Mouse (Mus musculus) liver, embryonic 13.5 days (tissue): ENCODE data around the gene Lsm3. TPM values are rescaled to one million over a fixed set of nuclear protein-coding genes. Genes with fewer than 3 reads are reported as not detected.

Experiments used
- ATAC-seq: fragments of 200-750 bp; cut with Nextera tagmentation; 2 replicates; pipeline ENCODE4 v1.8.0; 2017; ENCODE audit warnings: low read depth, mild to moderate bottlenecking, moderate number of reproducible peaks, moderate library complexity
- DNase-seq: peaks from one replicate; pipeline ENCODE4 v3.0.0; 2022
- H3K27ac ChIP-seq: fragments of 300-500 bp; sonication (generic); 2 replicates; pipeline ENCODE4 v1.5.1; 2015; ENCODE audit warnings: moderate library complexity, mild to moderate bottlenecking, inconsistent platforms
- H3K27me3 ChIP-seq: fragments of 300-500 bp; sonication (generic); 2 replicates; pipeline ENCODE4 v1.6.1; 2015; ENCODE audit warnings: mild to moderate bottlenecking, inconsistent platforms
- H3K36me3 ChIP-seq: fragments of 300-500 bp; sonication (generic); 2 replicates; pipeline ENCODE4 v1.6.1; 2015; ENCODE audit warnings: mild to moderate bottlenecking, inconsistent platforms
- H3K4me1 ChIP-seq: fragments of 300-500 bp; sonication (generic); replicated peaks from 2 replicates; pipeline ENCODE4 v1.6.1; 2015; ENCODE audit warnings: inconsistent platforms
- H3K4me2 ChIP-seq: fragments of 300-500 bp; sonication (generic); 2 replicates; pipeline ENCODE4 v1.6.1; 2015; ENCODE audit warnings: inconsistent platforms, mild to moderate bottlenecking, moderate library complexity
- H3K4me3 ChIP-seq: fragments of 300-500 bp; sonication (generic); replicated peaks from 2 replicates; pipeline ENCODE4 v1.5.1; 2015; ENCODE audit warnings: mild to moderate bottlenecking, inconsistent platforms
- H3K9ac ChIP-seq: fragments of 300-500 bp; sonication (generic); 2 replicates; pipeline ENCODE4 v1.6.1; 2015; ENCODE audit warnings: mild to moderate bottlenecking, inconsistent platforms
- H3K9me3 ChIP-seq: fragments of 300-500 bp; sonication (generic); replicated peaks from 2 replicates; pipeline ENCODE4 v1.6.1; 2016; ENCODE audit warnings: inconsistent platforms
- WGBS: fragments of 180-500 bp; shearing (Covaris S2); methylation state at CpG from one replicate; pipeline ENCODE4 v1.1.7; 2015; ENCODE audit not compliant: insufficient replicate concordance; 5-methylcytosine and 5-hydroxymethylcytosine counted together
- polyA plus RNA-seq: library from polyadenylated mRNA; unstranded; fragments of >200 nt; fragmentation: Nextera tagmentation; extraction: Ambion mirVana; gene quantifications from 2 replicates; pipeline ENCODE4 v1.2.1, GENCODE M21; 2015

The Lsm3 gene
- polyA plus RNA-seq, 1 experiment from 2014 or later = 175 TPM

DNA sequence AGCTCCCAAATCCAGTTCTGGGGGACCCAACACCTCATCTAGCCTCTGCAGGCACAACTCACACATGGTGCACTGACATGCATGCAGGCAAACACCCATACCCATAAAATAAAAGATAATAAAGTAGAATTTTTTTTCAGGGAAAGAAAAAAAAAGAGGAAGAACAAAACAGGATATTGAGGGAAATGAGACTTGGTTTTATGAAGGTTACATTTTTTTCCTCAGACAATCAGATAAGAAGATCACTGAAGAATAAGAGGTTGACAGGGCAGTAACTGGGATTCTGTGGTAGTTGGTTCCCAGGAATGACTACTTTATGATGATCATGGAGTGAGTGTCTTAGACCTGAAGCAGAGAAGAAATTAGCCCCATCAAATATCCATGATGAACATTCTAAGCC is 1.6 kb upstream of the Lsm3 start:
- peak overlapping the region; percentile 96 for H3K4me2 ChIP-seq

DNA sequence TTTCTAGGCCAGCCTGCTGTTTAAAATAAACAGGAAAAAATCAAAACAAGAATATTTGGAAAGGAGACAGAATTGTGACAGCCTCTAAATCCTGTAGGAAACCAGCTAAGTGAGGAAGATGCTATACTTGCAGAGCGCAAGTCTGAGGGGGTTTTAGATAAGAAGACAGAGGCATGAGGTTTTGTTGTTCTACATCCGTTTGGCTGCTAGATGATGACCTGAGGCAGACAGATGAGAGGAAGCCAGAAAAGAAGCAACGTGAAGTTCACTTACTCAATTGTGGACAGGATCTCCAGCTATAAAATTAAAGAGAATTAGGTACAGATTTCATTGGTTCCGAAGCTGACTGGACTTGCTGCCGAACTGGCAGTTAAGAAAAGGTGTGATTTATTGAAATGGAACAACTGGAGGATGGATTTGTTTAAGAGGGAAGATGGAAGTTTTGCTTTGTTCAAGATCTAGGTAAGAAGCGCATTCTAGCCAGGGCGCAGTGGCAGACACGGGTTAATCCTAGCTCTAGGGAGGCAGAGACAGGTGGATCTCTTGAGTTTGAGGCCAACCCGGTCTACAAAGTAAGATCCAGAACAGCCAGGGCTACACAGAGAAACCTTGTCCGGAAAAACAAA is 878 bp upstream of the Lsm3 start:
- 15% methylated on average over 10 of the region's 10 CpGs for WGBS
- Histone ChIP-seq H3K4me3 (peak overlapping the region; percentile 78), H3K4me2 (peak overlapping the region; percentile 96), H3K4me1 (peaks cover 40% of the 10 kb centered on the region), H3K27me3 (no peaks in the 10 kb centered on the region), H3K9ac (peak overlapping the region; percentile 80), H3K27ac (peak overlapping the region; percentile 23; the same call in 1 of the 2 replicates), H3K36me3 (peaks cover 27% of the 10 kb centered on the region), H3K9me3 (no peaks in the 10 kb centered on the region)
- DNase-seq (no peak), ATAC-seq (no peak)

More for the DNA sequence above, 1.6 kb upstream of the Lsm3 start:
- peaks cover 20% of the 10 kb centered on the region for H3K36me3 ChIP-seq
- ATAC-seq = no peak
- no peaks in the 10 kb centered on the region for H3K27me3 ChIP-seq
- no peaks in the 10 kb centered on the region for H3K9me3 ChIP-seq
- H3K4me1 ChIP-seq = peaks cover 40% of the 10 kb centered on the region
- no peak overlapping the region for H3K27ac ChIP-seq
- DNase-seq = no peak
- no peak overlapping the region for H3K4me3 ChIP-seq
- no peak overlapping the region for H3K9ac ChIP-seq

DNA sequence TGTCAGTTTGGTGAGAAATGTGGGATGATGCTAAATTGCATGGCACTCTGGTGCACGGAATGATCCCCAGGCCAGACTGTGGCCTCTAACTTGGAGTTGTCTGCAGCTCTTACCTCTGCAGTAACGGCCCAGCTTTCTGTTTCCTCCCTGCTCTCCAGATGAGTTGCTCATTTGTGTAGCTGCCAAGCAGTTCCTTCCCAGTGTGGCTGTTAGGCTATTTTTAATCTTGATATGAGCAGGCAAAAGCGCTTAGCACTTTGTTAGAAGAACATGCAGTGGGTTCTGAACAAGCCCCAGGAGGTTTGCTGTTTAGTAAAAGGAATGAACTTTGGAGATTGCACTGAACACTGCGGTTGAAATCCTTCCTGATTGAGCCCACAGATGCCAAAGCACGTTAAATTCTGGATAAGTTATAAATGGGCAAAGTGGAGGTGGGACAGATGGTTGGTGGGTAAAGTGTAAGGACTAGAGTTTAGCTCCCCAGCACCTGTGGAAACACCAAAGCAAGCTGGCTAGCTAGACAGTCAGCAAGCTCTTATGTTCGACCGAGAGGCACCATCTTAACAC is 2.8 kb downstream of the Lsm3 start:
- Histone ChIP-seq H3K27ac (no peak overlapping the region), H3K4me2 (no peak overlapping the region), H3K27me3 (no peaks in the 10 kb centered on the region), H3K4me1 (peaks cover 40% of the 10 kb centered on the region), H3K4me3 (no peak overlapping the region), H3K36me3 (peaks cover 64% of the 10 kb centered on the region), H3K9me3 (no peaks in the 10 kb centered on the region), H3K9ac (no peak overlapping the region)
- ATAC-seq (no peak), DNase-seq (no peak)
- 78% methylated on average over 7 of the region's 7 CpGs for WGBS

DNA sequence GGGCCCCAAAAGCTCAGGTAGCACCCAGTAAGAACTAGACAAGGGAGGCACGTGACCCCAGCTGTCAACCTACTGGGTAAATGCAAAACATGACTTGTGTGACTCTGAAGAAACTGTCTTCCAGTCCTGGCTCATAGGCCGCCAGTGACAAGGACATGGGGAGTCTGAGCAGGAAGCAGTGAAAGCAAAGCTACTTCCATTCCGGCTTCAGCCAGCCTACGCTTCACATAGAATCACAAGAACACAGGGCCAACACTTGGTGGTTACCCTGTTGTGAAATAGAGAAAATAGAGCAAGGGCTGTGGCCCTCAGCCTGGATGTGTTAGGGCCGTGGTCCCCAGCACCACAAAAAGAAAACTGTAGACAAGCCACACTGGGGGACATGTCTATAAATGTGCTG is 7.1 kb downstream of the Lsm3 start:
- WGBS = 84% methylated on average over 5 of the region's 5 CpGs
- ATAC-seq = no peak
- H3K36me3 ChIP-seq = peaks cover 74% of the 10 kb centered on the region

DNA sequence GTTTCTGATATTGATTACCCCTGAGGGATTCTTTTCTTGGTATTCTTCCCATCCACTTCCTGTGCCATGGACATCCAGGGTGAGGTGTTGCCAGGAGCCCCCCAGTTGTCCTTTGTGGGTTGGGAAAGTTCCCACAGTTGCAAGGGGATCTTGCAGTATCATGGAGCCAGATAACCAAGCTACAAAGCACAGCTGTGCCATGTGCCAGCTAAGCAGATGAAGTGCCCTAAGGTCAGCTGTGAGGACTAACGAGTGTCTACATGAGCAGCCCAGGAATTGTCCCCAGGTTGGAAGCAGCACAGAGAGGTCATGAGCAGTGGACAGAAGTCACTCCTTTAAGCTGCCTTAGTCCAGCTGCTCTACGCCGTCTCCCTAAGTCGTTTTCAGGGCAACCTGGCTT is 9.8 kb downstream of the Lsm3 start:
- DNase-seq (no peak), ATAC-seq (no peak)
- Histone ChIP-seq H3K27me3 (no peaks in the 10 kb centered on the region), H3K4me2 (no peak overlapping the region), H3K9me3 (no peaks in the 10 kb centered on the region), H3K4me1 (no peaks in the 10 kb centered on the region), H3K36me3 (peaks cover 53% of the 10 kb centered on the region), H3K4me3 (no peak overlapping the region), H3K9ac (no peak overlapping the region), H3K27ac (no peak overlapping the region)
- 79% methylated on average over 4 of the region's 4 CpGs for WGBS

More for the DNA sequence above, 7.1 kb downstream of the Lsm3 start:
- Histone ChIP-seq H3K9ac (no peak overlapping the region), H3K4me1 (peaks cover 5% of the 10 kb centered on the region), H3K4me2 (no peak overlapping the region), H3K27me3 (no peaks in the 10 kb centered on the region), H3K27ac (no peak overlapping the region), H3K9me3 (no peaks in the 10 kb centered on the region), H3K4me3 (no peak overlapping the region)
- DNase-seq = no peak

DNA sequence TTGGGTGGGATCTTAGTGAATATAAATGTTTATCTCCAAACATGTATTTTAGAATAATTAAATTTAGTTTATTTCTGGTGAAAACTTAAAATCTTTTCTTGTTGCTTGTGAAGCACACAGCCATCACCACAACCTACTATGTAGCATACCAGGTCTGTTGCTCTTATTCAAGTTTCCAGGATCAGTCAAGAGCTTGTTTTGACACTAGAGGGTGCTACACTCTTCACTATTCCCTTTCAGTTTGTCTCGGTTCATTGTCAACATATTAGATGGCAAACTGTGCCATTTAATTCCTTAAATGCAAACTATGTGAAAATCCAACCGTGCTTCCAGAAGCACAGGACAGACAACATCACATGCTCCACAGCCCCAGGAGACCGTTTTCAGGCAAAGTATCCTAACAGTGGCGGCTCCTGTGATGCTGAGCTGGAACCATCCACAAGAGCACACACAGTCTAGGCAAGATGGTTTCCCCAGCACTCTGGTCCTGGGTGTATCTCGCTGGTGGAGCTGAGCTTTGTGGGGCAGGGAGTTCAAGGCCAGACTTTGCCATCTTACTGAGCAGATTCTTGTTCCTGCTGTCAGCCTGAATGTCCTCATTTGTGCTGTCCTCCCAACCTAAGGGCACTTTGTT is 11.6 kb downstream of the Lsm3 start:
- Histone ChIP-seq H3K4me1 (no peaks in the 10 kb centered on the region), H3K4me2 (no peak overlapping the region), H3K27ac (no peak overlapping the region), H3K9ac (no peak overlapping the region), H3K36me3 (peaks cover 35% of the 10 kb centered on the region), H3K4me3 (no peak overlapping the region), H3K9me3 (no peaks in the 10 kb centered on the region), H3K27me3 (no peaks in the 10 kb centered on the region)
- ATAC-seq (no peak), DNase-seq (no peak)
- WGBS = 51% methylated on average over 5 of the region's 5 CpGs

DNA sequence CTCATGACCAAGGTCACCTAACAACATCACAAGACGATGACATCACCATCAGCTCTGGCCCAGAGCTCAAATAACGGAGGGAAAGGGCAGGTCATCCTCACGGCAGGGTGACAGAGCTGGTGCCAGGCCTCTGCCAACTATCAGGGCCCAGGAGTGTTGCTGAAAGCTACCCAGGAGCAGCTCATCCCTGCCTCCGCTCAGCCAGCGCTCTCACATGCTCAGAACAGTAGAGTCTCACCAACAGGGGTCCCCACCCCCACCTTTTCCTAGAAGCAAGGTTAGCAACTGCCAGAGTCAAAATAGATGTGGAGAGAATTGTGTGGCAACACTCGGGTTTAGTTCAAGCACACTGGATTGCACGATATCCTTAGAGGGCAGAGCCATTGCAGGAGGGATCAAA is 12.5 kb downstream of the Lsm3 start:
- H3K9ac ChIP-seq = no peak overlapping the region
- H3K4me3 ChIP-seq = no peak overlapping the region
- H3K27ac ChIP-seq = no peak overlapping the region
- no peaks in the 10 kb centered on the region for H3K4me1 ChIP-seq
- H3K36me3 ChIP-seq = peaks cover 26% of the 10 kb centered on the region
- DNase-seq (no peak), ATAC-seq (no peak)
- 77% methylated on average over 7 of the region's 7 CpGs for WGBS
- H3K4me2 ChIP-seq = no peak overlapping the region
- H3K27me3 ChIP-seq = no peaks in the 10 kb centered on the region
- H3K9me3 ChIP-seq = no peaks in the 10 kb centered on the region

DNA sequence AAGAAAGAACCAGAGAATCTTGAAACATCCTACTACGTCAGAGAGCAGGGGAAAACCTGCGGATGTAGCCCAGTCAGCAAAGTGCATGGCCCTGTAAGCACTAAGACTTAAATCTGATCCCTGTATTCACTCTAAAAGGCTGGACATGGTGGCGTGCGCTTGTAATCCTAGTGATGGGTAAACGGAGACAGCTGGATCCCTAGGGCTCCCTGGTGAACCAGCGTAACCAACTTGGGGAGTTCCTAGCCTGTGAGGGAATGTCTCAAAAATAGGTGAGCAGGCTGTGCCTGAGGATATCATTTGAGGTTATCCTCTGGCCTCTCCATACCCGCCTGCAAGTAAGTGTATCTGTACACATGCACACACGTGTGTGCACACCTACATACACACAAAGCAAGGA is 14.9 kb downstream of the Lsm3 start:
- H3K9ac ChIP-seq = no peak overlapping the region
- H3K4me1 ChIP-seq = no peaks in the 10 kb centered on the region
- no peaks in the 10 kb centered on the region for H3K9me3 ChIP-seq
- no peak overlapping the region for H3K4me2 ChIP-seq
- ATAC-seq (no peak), DNase-seq (no peak)
- H3K36me3 ChIP-seq = peaks cover 6% of the 10 kb centered on the region; the same call in 1 of the 2 replicates
- no peak overlapping the region for H3K27ac ChIP-seq
- no peak overlapping the region for H3K4me3 ChIP-seq
- H3K27me3 ChIP-seq = no peaks in the 10 kb centered on the region
- WGBS = 72% methylated on average over 8 of the region's 8 CpGs

DNA sequence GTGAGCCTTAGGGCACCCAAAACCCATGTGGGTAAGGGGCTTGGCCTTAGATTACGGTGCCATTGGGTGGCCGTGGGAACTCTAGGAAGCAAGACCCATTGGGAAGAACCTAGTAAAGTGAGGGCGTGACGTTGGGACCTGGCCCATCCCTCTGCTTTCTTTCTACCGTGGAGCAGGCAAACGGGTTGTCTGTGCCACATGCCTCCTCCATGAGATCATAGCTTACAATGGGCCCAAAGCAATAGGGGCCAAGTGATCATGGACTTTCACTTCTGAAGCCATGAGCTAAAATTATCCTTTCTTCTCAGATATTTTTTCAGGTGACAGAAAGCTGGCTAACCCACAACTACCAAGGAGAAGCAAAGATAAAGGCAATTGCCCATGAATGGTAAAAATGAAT is 15.5 kb downstream of the Lsm3 start:
- no peak for DNase-seq
- 73% methylated on average over 6 of the region's 6 CpGs for WGBS
- H3K9ac ChIP-seq = no peak overlapping the region
- H3K4me1 ChIP-seq = no peaks in the 10 kb centered on the region
- H3K4me2 ChIP-seq = no peak overlapping the region
- H3K27me3 ChIP-seq = no peaks in the 10 kb centered on the region
- ATAC-seq = no peak
- H3K36me3 ChIP-seq = peaks cover 6% of the 10 kb centered on the region; the same call in 1 of the 2 replicates
- no peak overlapping the region for H3K4me3 ChIP-seq
- no peaks in the 10 kb centered on the region for H3K9me3 ChIP-seq
- H3K27ac ChIP-seq = no peak overlapping the region

DNA sequence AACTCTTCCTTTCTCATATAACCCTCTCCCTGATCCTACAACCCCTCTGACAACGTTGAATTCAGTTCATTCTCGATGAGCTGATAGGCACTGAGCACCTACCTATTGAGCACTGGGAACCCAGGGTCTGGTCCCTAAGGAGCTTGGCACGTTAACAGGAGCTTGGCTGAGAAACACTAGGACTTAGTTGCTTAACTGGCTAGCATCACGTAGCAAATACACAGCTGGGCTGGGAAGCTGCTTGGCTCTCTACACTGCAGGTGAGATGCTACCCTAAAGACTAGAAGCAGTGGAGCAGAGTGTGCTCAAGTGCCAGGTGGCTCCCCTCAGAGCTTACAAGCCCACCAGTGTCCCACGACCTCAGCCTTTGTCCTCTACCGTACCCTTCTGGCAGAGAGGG is 16.9 kb downstream of the Lsm3 start:
- H3K27me3 ChIP-seq = no peaks in the 10 kb centered on the region
- no peak overlapping the region for H3K4me2 ChIP-seq
- 64% methylated on average over 6 of the region's 6 CpGs for WGBS
- no peak overlapping the region for H3K4me3 ChIP-seq
- no peak overlapping the region for H3K9ac ChIP-seq
- no peaks in the 10 kb centered on the region for H3K9me3 ChIP-seq
- no peaks in the 10 kb centered on the region for H3K4me1 ChIP-seq
- H3K36me3 ChIP-seq = peaks cover 6% of the 10 kb centered on the region; the same call in 1 of the 2 replicates
- ATAC-seq = no peak
- DNase-seq = no peak
- no peak overlapping the region for H3K27ac ChIP-seq

DNA sequence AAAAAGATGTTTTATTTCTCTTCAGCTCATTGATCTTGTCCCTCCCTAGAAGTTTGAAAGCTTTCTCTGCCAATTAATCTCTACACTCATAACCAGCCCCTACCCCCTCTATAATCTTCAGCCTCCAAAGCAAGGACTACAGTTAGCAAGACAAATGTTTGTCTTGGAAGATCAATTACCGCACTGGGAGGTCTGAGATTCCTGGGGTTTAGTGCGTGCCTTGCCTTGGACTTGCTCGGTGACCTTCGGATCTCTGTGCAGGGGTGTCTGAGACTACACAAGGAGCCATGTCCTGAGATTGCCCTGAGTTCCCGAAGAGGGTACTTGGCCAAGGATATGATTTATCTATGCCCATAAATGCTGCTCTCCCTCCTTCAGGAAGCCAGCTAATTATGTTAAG is 17.6 kb downstream of the Lsm3 start:
- ATAC-seq (no peak), DNase-seq (no peak)
- 63% methylated on average over 5 of the region's 5 CpGs for WGBS
- H3K9ac ChIP-seq = no peak overlapping the region
- H3K27ac ChIP-seq = no peak overlapping the region
- H3K4me1 ChIP-seq = no peaks in the 10 kb centered on the region
- H3K4me3 ChIP-seq = no peak overlapping the region
- no peaks in the 10 kb centered on the region for H3K9me3 ChIP-seq
- no peak overlapping the region for H3K4me2 ChIP-seq
- H3K27me3 ChIP-seq = no peaks in the 10 kb centered on the region
- H3K36me3 ChIP-seq = peaks cover 4% of the 10 kb centered on the region; the same call in 1 of the 2 replicates

DNA sequence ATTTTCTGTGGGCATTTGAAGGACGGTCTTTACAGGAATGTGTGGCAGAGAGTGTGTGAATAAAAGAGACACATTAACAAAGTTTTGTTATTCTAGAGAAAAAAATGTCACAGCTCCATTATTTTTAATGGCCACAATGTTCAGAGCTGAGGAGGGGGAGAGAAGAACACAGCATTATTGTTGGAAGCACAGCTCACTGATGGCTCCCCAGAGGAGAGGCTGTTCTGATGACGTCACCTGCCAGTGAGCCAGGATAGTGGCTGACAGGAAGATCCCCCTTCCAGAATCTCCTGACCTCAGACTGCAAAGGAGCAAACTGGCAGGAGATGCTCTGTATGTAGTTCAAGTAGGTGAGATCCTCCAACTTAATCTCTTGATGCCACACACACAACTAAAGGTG is 18.0 kb downstream of the Lsm3 start:
- H3K27ac ChIP-seq = no peak overlapping the region
- no peak overlapping the region for H3K4me3 ChIP-seq
- H3K4me2 ChIP-seq = no peak overlapping the region
- no peaks in the 10 kb centered on the region for H3K36me3 ChIP-seq
- no peaks in the 10 kb centered on the region for H3K4me1 ChIP-seq
- ATAC-seq = no peak
- no peaks in the 10 kb centered on the region for H3K27me3 ChIP-seq
- no peak for DNase-seq
- no peaks in the 10 kb centered on the region for H3K9me3 ChIP-seq
- H3K9ac ChIP-seq = no peak overlapping the region
- 56% methylated on average over 2 of the region's 2 CpGs for WGBS
